Mouse (Mus musculus): ENCODE measurements around the gene Dhx35.

GRCm38 (mm10) chr2:158888531-158888930 lies 93.9 kb downstream of the Dhx35 start:
- TF ChIP-seq CTCF (conservative IDR thresholded peaks at IDR 0.05; ENCODE audit: insufficient read depth, insufficient read length, low read depth, low read length) (no peak), POLR2A (IDR thresholded peaks at IDR 0.05; ENCODE audit: low read depth, low read length) (no peak)
